Comparison of ENCODE assay signal across 17 mouse cellular contexts in the genomic region with DNA sequence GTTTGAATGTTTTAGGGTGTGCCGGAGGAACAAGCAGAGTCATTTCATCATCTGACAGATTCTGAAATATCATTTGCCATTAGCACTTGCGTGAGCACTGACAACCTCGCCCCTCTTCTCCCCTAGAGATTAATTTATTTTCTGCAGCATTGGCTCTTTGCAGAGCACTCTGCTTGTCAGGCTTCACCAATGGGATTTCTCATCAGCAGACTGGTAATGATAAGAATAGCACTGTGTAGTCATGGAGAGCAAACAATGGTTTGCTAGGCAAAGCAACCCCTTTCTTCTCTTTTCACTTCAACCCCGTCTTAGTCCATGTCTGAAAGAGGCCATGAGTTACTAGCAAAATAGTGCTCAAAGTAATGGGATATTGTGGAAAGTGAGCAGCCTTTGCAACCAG.
DNase-seq lines count a peak whose midpoint lies in the region; ATAC-seq and TF ChIP-seq lines count a peak whose summit lies in the region.
"Had no signal": no experiment of that assay in that cellular context is flagged by ENCODE, and none has a peak within 500 bp of the region (broad histone marks: within the 10 kb centered on the region; RNA-seq: fewer than 3 reads in every experiment).

No protein-coding gene starts in this region.

- no peak overlapping the region for H3K27ac ChIP-seq in forebrain, embryonic 15.5 days (replicated peaks)
- H3K27ac ChIP-seq in forebrain, embryonic 12.5 days = no peak overlapping the region
- H3K27ac ChIP-seq in hindbrain, embryonic 10.5 days = peak overlapping the region; percentile 17; the same call in 1 of the 2 replicates
- 0 out of 2 replicates have a peak overlapping the region, but pooled peaks have one; percentile 13 for H3K27ac ChIP-seq in midbrain, embryonic 10.5 days (replicated peaks)
- H3K27ac ChIP-seq in neural tube, embryonic 13.5 days (replicated peaks) = no peak overlapping the region
- H3K27ac ChIP-seq in thymus, adult 2 months (ENCODE audit: control insufficient read depth, insufficient read depth, low read length) = no peak overlapping the region
- H3K27ac ChIP-seq: heart, embryonic 10.5 days had no signal

- no peak for TF ChIP-seq CTCF in thymus, adult 2 months (IDR thresholded peaks at IDR 0.05; ENCODE audit: borderline replicate concordance, control insufficient read depth, extremely low read depth, insufficient read depth, low read length, poor library complexity)

- H3K4me3 ChIP-seq in forebrain, embryonic 15.5 days = no peak overlapping the region
- H3K4me3 ChIP-seq in forebrain, embryonic 12.5 days (replicated peaks) = no peak overlapping the region
- no peak overlapping the region for H3K4me3 ChIP-seq in hindbrain, embryonic 10.5 days
- H3K4me3 ChIP-seq in midbrain, embryonic 10.5 days = no peak overlapping the region
- no peak overlapping the region for H3K4me3 ChIP-seq in neural tube, embryonic 13.5 days
- no peak overlapping the region for H3K4me3 ChIP-seq in thymus, adult 2 months (ENCODE audit: control insufficient read depth, insufficient read depth, low read length)
- H3K4me3 ChIP-seq: heart, embryonic 10.5 days had no signal

- no peaks in the 10 kb centered on the region for H3K27me3 ChIP-seq in forebrain, embryonic 15.5 days
- no peaks in the 10 kb centered on the region for H3K27me3 ChIP-seq in forebrain, embryonic 12.5 days
- no peaks in the 10 kb centered on the region for H3K27me3 ChIP-seq in hindbrain, embryonic 10.5 days (ENCODE audit: insufficient read depth, poor library complexity, severe bottlenecking)
- H3K27me3 ChIP-seq in midbrain, embryonic 10.5 days (ENCODE audit: low read depth, poor library complexity, severe bottlenecking) = no peaks in the 10 kb centered on the region
- H3K27me3 ChIP-seq in neural tube, embryonic 13.5 days = no peaks in the 10 kb centered on the region
- no peaks in the 10 kb centered on the region for H3K27me3 ChIP-seq in thymus, adult 2 months (ENCODE audit: control insufficient read depth, insufficient read depth, low read length)

- TF ChIP-seq POLR2A in thymus, adult 2 months (IDR thresholded peaks at IDR 0.05; ENCODE audit: control insufficient read depth, extremely low read depth, insufficient read depth, low read length, poor library complexity) = no peak

- no peaks in the 10 kb centered on the region for H3K9me3 ChIP-seq in forebrain, embryonic 15.5 days
- H3K9me3 ChIP-seq in forebrain, embryonic 12.5 days = no peaks in the 10 kb centered on the region
- H3K9me3 ChIP-seq in hindbrain, embryonic 10.5 days = no peaks in the 10 kb centered on the region
- H3K9me3 ChIP-seq in midbrain, embryonic 10.5 days (replicated peaks) = no peaks in the 10 kb centered on the region
- H3K9me3 ChIP-seq in neural tube, embryonic 13.5 days = no peaks in the 10 kb centered on the region
- H3K9me3 ChIP-seq: heart, embryonic 10.5 days had no signal

- H3K36me3 ChIP-seq in forebrain, embryonic 15.5 days = no peaks in the 10 kb centered on the region
- no peaks in the 10 kb centered on the region for H3K36me3 ChIP-seq in forebrain, embryonic 12.5 days (replicated peaks)
- H3K36me3 ChIP-seq in hindbrain, embryonic 10.5 days = no peaks in the 10 kb centered on the region
- no peaks in the 10 kb centered on the region for H3K36me3 ChIP-seq in midbrain, embryonic 10.5 days
- H3K36me3 ChIP-seq in neural tube, embryonic 13.5 days = no peaks in the 10 kb centered on the region
- H3K36me3 ChIP-seq in thymus, adult 2 months (ENCODE audit: control insufficient read depth, insufficient read depth, low read length) = peaks cover 59% of the 10 kb centered on the region
- H3K36me3 ChIP-seq: heart, embryonic 10.5 days had no signal

- H3K9ac ChIP-seq in forebrain, embryonic 15.5 days (replicated peaks) = no peak overlapping the region
- no peak overlapping the region for H3K9ac ChIP-seq in forebrain, embryonic 12.5 days
- no peak overlapping the region for H3K9ac ChIP-seq in neural tube, embryonic 13.5 days
- H3K9ac ChIP-seq: liver, postnatal 0 days had no signal

- peak; percentile 38; the same call in 1 of the 2 replicates for ATAC-seq in forebrain, embryonic 15.5 days (replicated peaks)
- no peak for ATAC-seq in forebrain, embryonic 12.5 days (ENCODE audit: low FRiP score)
- peak; percentile 50; the same call in 1 of the 2 replicates for ATAC-seq in neural tube, embryonic 13.5 days (ENCODE audit: low read depth)
- ATAC-seq: liver, postnatal 0 days had no signal

- H3K4me2 ChIP-seq in forebrain, embryonic 15.5 days (replicated peaks) = no peak overlapping the region
- H3K4me2 ChIP-seq in forebrain, embryonic 12.5 days = no peak overlapping the region
- H3K4me2 ChIP-seq in neural tube, embryonic 13.5 days = no peak overlapping the region

- WGBS in forebrain, embryonic 15.5 days = 53% methylated on average over 4 of the region's 4 CpGs
- WGBS in forebrain, embryonic 12.5 days = 65% methylated on average over 4 of the region's 4 CpGs
- WGBS in hindbrain, embryonic 10.5 days = 52% methylated on average over 4 of the region's 4 CpGs
- WGBS in midbrain, embryonic 10.5 days = 68% methylated on average over 4 of the region's 4 CpGs
- WGBS in neural tube, embryonic 13.5 days = 28% methylated on average over 4 of the region's 4 CpGs
- WGBS in thymus, adult 2 months = 94% methylated on average over 4 of the region's 4 CpGs

- no peak for DNase-seq in hindbrain, embryonic 10.5 days (ENCODE audit: low spot score)
- no peak for DNase-seq in midbrain, embryonic 10.5 days (ENCODE audit: low spot score)
- no peak for DNase-seq in cerebellum, postnatal 10 days
- DNase-seq in kidney, postnatal 14 days = no peak
- DNase-seq in thymus, adult 2 months = no peak
- DNase-seq: adrenal gland, adult 8-10 months; cerebellum, adult 11-12 months; heart, postnatal 10 days; kidney, adult 8-10 months; kidney, postnatal 36 days; liver; liver, postnatal 0 days; lung, postnatal 14 days had no signal

- H3K4me1 ChIP-seq in forebrain, embryonic 15.5 days = no peaks in the 10 kb centered on the region
- H3K4me1 ChIP-seq in forebrain, embryonic 12.5 days = peaks cover 5% of the 10 kb centered on the region; the same call in 1 of the 2 replicates
- peaks cover 7% of the 10 kb centered on the region for H3K4me1 ChIP-seq in hindbrain, embryonic 10.5 days (replicated peaks)
- peaks cover 7% of the 10 kb centered on the region; the same call in 1 of the 2 replicates for H3K4me1 ChIP-seq in midbrain, embryonic 10.5 days
- H3K4me1 ChIP-seq in neural tube, embryonic 13.5 days (replicated peaks) = peaks cover 5% of the 10 kb centered on the region; the same call in 1 of the 2 replicates
- no peaks in the 10 kb centered on the region for H3K4me1 ChIP-seq in thymus, adult 2 months (replicated peaks; ENCODE audit: control insufficient read depth, insufficient read depth, low read length)
- H3K4me1 ChIP-seq: heart, embryonic 10.5 days had no signal

Comparison
In these comparisons a context has a peak if more than half of its experiments do, and no peak if none do; other contexts are left out.
1. H3K27ac ChIP-seq: peak in hindbrain, embryonic 10.5 days (single experiment) and midbrain, embryonic 10.5 days (single experiment); none in forebrain, embryonic 15.5 days (single experiment), forebrain, embryonic 12.5 days (single experiment), neural tube, embryonic 13.5 days (single experiment) and thymus, adult 2 months (single experiment).